Mouse (Mus musculus): ENCODE data around the gene AC141477.1. TPM values are rescaled to one million over a fixed set of nuclear protein-coding genes. Genes with fewer than 3 reads are reported as not detected.
A peak's percentile ranks its signal among the peaks of the same experiment; 100 is the strongest.

The AC141477.1 gene
- polyA plus RNA-seq (2015; fragmentation: Nextera tagmentation; extraction: Ambion mirVana), result not detected in 2 replicates

GRCm38 (mm10) chr10:76440281-76440680 is at the start of gene AC141477.1:
TSS of gene AC141477.1 (minus strand) at chr10:76440444.
- Histone ChIP-seq H3K27ac (ENCODE audit: low read length) (peak within 1 kb of the TSS; percentile 23), H3K4me1 (replicated peaks; ENCODE audit: control insufficient read depth, insufficient read depth, low read length) (peaks cover 13% of the 10 kb centered on the region), H3K9me3 (ENCODE audit: control insufficient read depth, low read length) (no peaks in the 10 kb centered on the region), H3K27me3 (ENCODE audit: control insufficient read depth, insufficient read depth, low read depth, low read length) (no peaks in the 10 kb centered on the region), H3K4me2 (ENCODE audit: low read depth, low read length) (peak within 1 kb of the TSS; percentile 69), H3K9ac (ENCODE audit: low read length) (peak within 1 kb of the TSS; percentile 32; the same call in 1 of the 2 replicates), H3K36me3 (ENCODE audit: control insufficient read depth, insufficient read depth, low read length) (peaks cover 23% of the 10 kb centered on the region), H3K4me3 (ENCODE audit: low read length) (no peak within 1 kb of the TSS; the same call in 1 of the 2 replicates)
- no peak for ATAC-seq (ENCODE audit: low read depth)
- 90% methylated on average over 17 of the region's 17 CpGs for WGBS

GRCm38 (mm10) chr10:76489205-76489604 is 49.0 kb upstream of the AC141477.1 start:
- no peaks in the 10 kb centered on the region for H3K27me3 ChIP-seq (ENCODE audit: control insufficient read depth, insufficient read depth, low read depth, low read length)
- H3K27ac ChIP-seq (ENCODE audit: low read length), result no peak overlapping the region
- no peak overlapping the region for H3K4me3 ChIP-seq (ENCODE audit: low read length)
- H3K4me2 ChIP-seq (ENCODE audit: low read depth, low read length), result no peak overlapping the region
- H3K9me3 ChIP-seq (ENCODE audit: control insufficient read depth, low read length), result no peaks in the 10 kb centered on the region
- no peaks in the 10 kb centered on the region for H3K4me1 ChIP-seq (replicated peaks; ENCODE audit: control insufficient read depth, insufficient read depth, low read length)
- ATAC-seq (ENCODE audit: low read depth), result no peak
- H3K36me3 ChIP-seq (ENCODE audit: control insufficient read depth, insufficient read depth, low read length), result peaks cover 47% of the 10 kb centered on the region
- H3K9ac ChIP-seq (ENCODE audit: low read length), result no peak overlapping the region
- WGBS, result 74% methylated on average over 15 of the region's 15 CpGs

- no peaks in the 10 kb centered on the region for H3K9me3 ChIP-seq (ENCODE audit: control insufficient read depth, low read length)
- no peak overlapping the region for H3K9ac ChIP-seq (ENCODE audit: low read length)
- H3K27ac ChIP-seq (ENCODE audit: low read length), result no peak overlapping the region
- ATAC-seq (ENCODE audit: low read depth), result no peak
- no peaks in the 10 kb centered on the region for H3K27me3 ChIP-seq (ENCODE audit: control insufficient read depth, insufficient read depth, low read depth, low read length)
- H3K4me3 ChIP-seq (ENCODE audit: low read length), result no peak overlapping the region
- 88% methylated on average over 8 of the region's 8 CpGs for WGBS
- H3K4me1 ChIP-seq (replicated peaks; ENCODE audit: control insufficient read depth, insufficient read depth, low read length), result no peaks in the 10 kb centered on the region
- peaks cover 52% of the 10 kb centered on the region for H3K36me3 ChIP-seq (ENCODE audit: control insufficient read depth, insufficient read depth, low read length)
- H3K4me2 ChIP-seq (ENCODE audit: low read depth, low read length), result no peak overlapping the region
These were observed 48.0 kb upstream of the AC141477.1 start for GRCm38 (mm10) chr10:76488265-76488664.

GRCm38 (mm10) chr10:76486302-76486701 is 46.1 kb upstream of the AC141477.1 start:
- peaks cover 57% of the 10 kb centered on the region for H3K36me3 ChIP-seq (ENCODE audit: control insufficient read depth, insufficient read depth, low read length)
- no peaks in the 10 kb centered on the region for H3K4me1 ChIP-seq (replicated peaks; ENCODE audit: control insufficient read depth, insufficient read depth, low read length)
- 92% methylated on average over 2 of the region's 2 CpGs for WGBS

GRCm38 (mm10) chr10:76481480-76481879 is 41.2 kb upstream of the AC141477.1 start:
- Histone ChIP-seq H3K27ac (ENCODE audit: low read length) (no peak overlapping the region), H3K4me1 (replicated peaks; ENCODE audit: control insufficient read depth, insufficient read depth, low read length) (no peaks in the 10 kb centered on the region), H3K27me3 (ENCODE audit: control insufficient read depth, insufficient read depth, low read depth, low read length) (no peaks in the 10 kb centered on the region), H3K9ac (ENCODE audit: low read length) (no peak overlapping the region), H3K4me2 (ENCODE audit: low read depth, low read length) (no peak overlapping the region), H3K4me3 (ENCODE audit: low read length) (no peak overlapping the region), H3K9me3 (ENCODE audit: control insufficient read depth, low read length) (no peaks in the 10 kb centered on the region), H3K36me3 (ENCODE audit: control insufficient read depth, insufficient read depth, low read length) (peaks cover 60% of the 10 kb centered on the region)
- no peak for ATAC-seq (ENCODE audit: low read depth)
- WGBS, result 79% methylated on average over 6 of the region's 6 CpGs

More at GRCm38 (mm10) chr10:76486302-76486701, 46.1 kb upstream of the AC141477.1 start:
- no peak overlapping the region for H3K4me2 ChIP-seq (ENCODE audit: low read depth, low read length)
- no peak for ATAC-seq (ENCODE audit: low read depth)
- no peaks in the 10 kb centered on the region for H3K27me3 ChIP-seq (ENCODE audit: control insufficient read depth, insufficient read depth, low read depth, low read length)
- no peak overlapping the region for H3K27ac ChIP-seq (ENCODE audit: low read length)
- no peaks in the 10 kb centered on the region for H3K9me3 ChIP-seq (ENCODE audit: control insufficient read depth, low read length)
- H3K9ac ChIP-seq (ENCODE audit: low read length), result no peak overlapping the region
- no peak overlapping the region for H3K4me3 ChIP-seq (ENCODE audit: low read length)

GRCm38 (mm10) chr10:76480851-76481250 is 40.6 kb upstream of the AC141477.1 start:
- Histone ChIP-seq H3K4me1 (replicated peaks; ENCODE audit: control insufficient read depth, insufficient read depth, low read length) (no peaks in the 10 kb centered on the region), H3K4me3 (ENCODE audit: low read length) (no peak overlapping the region), H3K27me3 (ENCODE audit: control insufficient read depth, insufficient read depth, low read depth, low read length) (no peaks in the 10 kb centered on the region), H3K9ac (ENCODE audit: low read length) (no peak overlapping the region), H3K36me3 (ENCODE audit: control insufficient read depth, insufficient read depth, low read length) (peaks cover 60% of the 10 kb centered on the region), H3K4me2 (ENCODE audit: low read depth, low read length) (no peak overlapping the region), H3K27ac (ENCODE audit: low read length) (no peak overlapping the region), H3K9me3 (ENCODE audit: control insufficient read depth, low read length) (no peaks in the 10 kb centered on the region)
- ATAC-seq (ENCODE audit: low read depth), result no peak
- WGBS, result 86% methylated on average over 11 of the region's 13 CpGs

GRCm38 (mm10) chr10:76473759-76474158 is 33.5 kb upstream of the AC141477.1 start:
- 88% methylated on average over 5 of the region's 5 CpGs for WGBS
- ATAC-seq (ENCODE audit: low read depth), result no peak
- peaks cover 39% of the 10 kb centered on the region for H3K36me3 ChIP-seq (ENCODE audit: control insufficient read depth, insufficient read depth, low read length)
- no peaks in the 10 kb centered on the region for H3K27me3 ChIP-seq (ENCODE audit: control insufficient read depth, insufficient read depth, low read depth, low read length)
- H3K4me1 ChIP-seq (replicated peaks; ENCODE audit: control insufficient read depth, insufficient read depth, low read length), result 0 out of 2 replicates have a peak, but pooled peaks cover 4% of the 10 kb centered on the region
- no peak overlapping the region for H3K4me3 ChIP-seq (ENCODE audit: low read length)
- no peak overlapping the region for H3K4me2 ChIP-seq (ENCODE audit: low read depth, low read length)
- no peaks in the 10 kb centered on the region for H3K9me3 ChIP-seq (ENCODE audit: control insufficient read depth, low read length)
- no peak overlapping the region for H3K27ac ChIP-seq (ENCODE audit: low read length)
- H3K9ac ChIP-seq (ENCODE audit: low read length), result no peak overlapping the region

GRCm38 (mm10) chr10:76468203-76469162 is 28.2 kb upstream of the AC141477.1 start, which contains the start of the genes Mcm3ap and Ybey:
TSS of gene Mcm3ap (plus strand) at chr10:76468927.
TSS of gene Ybey (minus strand) at chr10:76469114.
- Histone ChIP-seq H3K9me3 (ENCODE audit: control insufficient read depth, low read length) (no peaks in the 10 kb centered on the region), H3K4me1 (replicated peaks; ENCODE audit: control insufficient read depth, insufficient read depth, low read length) (0 out of 2 replicates have a peak, but pooled peaks cover 6% of the 10 kb centered on the region), H3K4me2 (ENCODE audit: low read depth, low read length) (peak within 1 kb of the TSS; percentile 75), H3K4me3 (ENCODE audit: low read length) (peak within 1 kb of the TSS; percentile 74), H3K9ac (ENCODE audit: low read length) (peak within 1 kb of the TSS; percentile 95), H3K27ac (ENCODE audit: low read length) (peak within 1 kb of the TSS; percentile 86), H3K36me3 (ENCODE audit: control insufficient read depth, insufficient read depth, low read length) (peaks cover 11% of the 10 kb centered on the region), H3K27me3 (ENCODE audit: control insufficient read depth, insufficient read depth, low read depth, low read length) (no peaks in the 10 kb centered on the region)
- WGBS, result 1% methylated on average over 55 of the region's 55 CpGs
- peak; percentile 96 for ATAC-seq (ENCODE audit: low read depth)

- Histone ChIP-seq H3K4me3 (ENCODE audit: low read length) (no peak overlapping the region), H3K4me1 (replicated peaks; ENCODE audit: control insufficient read depth, insufficient read depth, low read length) (0 out of 2 replicates have a peak, but pooled peaks cover 1% of the 10 kb centered on the region), H3K4me2 (ENCODE audit: low read depth, low read length) (no peak overlapping the region), H3K36me3 (ENCODE audit: control insufficient read depth, insufficient read depth, low read length) (no peaks in the 10 kb centered on the region), H3K27ac (ENCODE audit: low read length) (no peak overlapping the region), H3K27me3 (ENCODE audit: control insufficient read depth, insufficient read depth, low read depth, low read length) (no peaks in the 10 kb centered on the region), H3K9ac (ENCODE audit: low read length) (no peak overlapping the region), H3K9me3 (ENCODE audit: control insufficient read depth, low read length) (peaks cover 7% of the 10 kb centered on the region)
- ATAC-seq (ENCODE audit: low read depth), result no peak
- 85% methylated on average over 6 of the region's 6 CpGs for WGBS
These were observed 22.5 kb upstream of the AC141477.1 start for GRCm38 (mm10) chr10:76462721-76463120.

Data from lung, embryonic 16.5 days (tissue).